Mouse (Mus musculus): ENCODE data around the gene Wipi2. TPM values are rescaled to one million over a fixed set of nuclear protein-coding genes. Genes with fewer than 3 reads are reported as not detected.

Gene Wipi2
- total and polyA plus RNA-seq, 3 experiments, result 38.6 to 74.7 (median 53.6) TPM

DNA sequence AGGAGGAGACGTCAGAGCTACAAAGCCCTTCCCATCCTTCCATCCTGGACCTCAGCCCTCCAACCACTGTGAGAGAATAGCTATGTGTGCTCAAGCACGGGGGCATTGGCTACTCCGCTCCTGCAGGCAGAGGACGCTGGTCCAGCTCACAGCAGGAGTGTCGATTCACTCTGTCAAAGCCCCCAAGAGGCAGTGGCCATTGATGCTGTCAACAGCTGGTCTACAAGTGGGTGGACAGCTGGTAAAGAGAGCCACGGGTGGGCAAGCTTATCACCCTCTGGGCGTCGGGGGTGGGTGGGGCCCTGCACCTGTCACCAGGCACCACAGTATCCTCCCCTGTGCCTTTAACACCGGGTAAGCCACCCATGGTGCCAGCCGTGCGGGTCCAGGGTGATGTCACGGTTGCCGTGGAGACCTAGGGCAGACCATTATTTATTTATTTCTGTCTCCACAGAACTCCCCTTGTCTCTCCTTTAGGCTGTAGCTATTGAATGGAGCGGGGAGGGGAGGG, 43.8 kb upstream of the Wipi2 start:
- Histone ChIP-seq H3K4me3 (ENCODE audit: control insufficient read depth in 1 of 2, insufficient read depth in 1 of 2, low read depth in 2 of 2, low read length in 2 of 2) (no peak overlapping the region), H3K79me2 (ENCODE audit: control insufficient read depth, insufficient read depth, low read length, poor library complexity) (no peaks in the 10 kb centered on the region), H3K4me1 (ENCODE audit: control insufficient read depth in 1 of 2, insufficient read depth in 2 of 2, low read length in 2 of 2) (no peaks in the 10 kb centered on the region), H3K36me3 (ENCODE audit: control insufficient read depth in 1 of 2, insufficient read depth in 2 of 2, low read length in 2 of 2) (no peaks in the 10 kb centered on the region), H3K9me3 (replicated peaks; ENCODE audit: insufficient read depth, low read length) (no peaks in the 10 kb centered on the region), H3K27ac (ENCODE audit: control insufficient read depth, low read depth, low read length) (no peak overlapping the region), H3K27me3 (ENCODE audit: control insufficient read depth in 1 of 2, insufficient read depth in 2 of 2, low read length in 2 of 2) (no peaks in the 10 kb centered on the region), H3K9ac (ENCODE audit: control insufficient read depth, low read depth, low read length, poor library complexity, severe bottlenecking) (no peak overlapping the region)
- no peak for DNase-seq (ENCODE audit: low read depth, low spot score)
- no peak for TF ChIP-seq MYC (IDR thresholded peaks at IDR 0.05; ENCODE audit: low read depth, low read length)
- TF ChIP-seq SMC3 (IDR thresholded peaks at IDR 0.05; ENCODE audit: low read depth, low read length), result no peak
- no peak for TF ChIP-seq MXI1 (IDR thresholded peaks at IDR 0.05; ENCODE audit: low read depth, low read length)
- TF ChIP-seq TCF12 (IDR thresholded peaks at IDR 0.05; ENCODE audit: low read depth, low read length), result no peak
- no peak for TF ChIP-seq HCFC1 (IDR thresholded peaks at IDR 0.05; ENCODE audit: low read depth, low read length)
- no peak for TF ChIP-seq USF1 (IDR thresholded peaks at IDR 0.05; ENCODE audit: low read depth, low read length)
- TF ChIP-seq ZMIZ1 (IDR thresholded peaks at IDR 0.05; ENCODE audit: low read depth, low read length), result no peak
- no peak for TF ChIP-seq EP300 (IDR thresholded peaks at IDR 0.05; ENCODE audit: low read depth in 1 of 2, low read length in 2 of 2)
- no peak for TF ChIP-seq MYB (IDR thresholded peaks at IDR 0.05; ENCODE audit: low read depth, low read length)
- TF ChIP-seq MAFK (IDR thresholded peaks at IDR 0.05; ENCODE audit: borderline replicate concordance, low read depth, low read length), result no peak
- no peak for TF ChIP-seq NRF1 (IDR thresholded peaks at IDR 0.05; ENCODE audit: insufficient read depth, low read depth, low read length, poor library complexity, severe bottlenecking)
- TF ChIP-seq MAZ (IDR thresholded peaks at IDR 0.05; ENCODE audit: low read depth, low read length), result no peak
- TF ChIP-seq ZC3H11A (IDR thresholded peaks at IDR 0.05; ENCODE audit: low read depth, low read length), result no peak

GRCm38 (mm10) chr5:142590953-142591616, 36.4 kb upstream of the Wipi2 start:
- no peak overlapping the region for H3K27ac ChIP-seq (ENCODE audit: control insufficient read depth, low read depth, low read length)
- H3K79me2 ChIP-seq (ENCODE audit: control insufficient read depth, insufficient read depth, low read length, poor library complexity), result no peaks in the 10 kb centered on the region
- H3K9me3 ChIP-seq (replicated peaks; ENCODE audit: insufficient read depth, low read length), result no peaks in the 10 kb centered on the region
- DNase-seq (ENCODE audit: low read depth, low spot score), result no peak
- H3K36me3 ChIP-seq (ENCODE audit: control insufficient read depth in 1 of 2, insufficient read depth in 2 of 2, low read length in 2 of 2), result no peaks in the 10 kb centered on the region
- no peaks in the 10 kb centered on the region for H3K4me1 ChIP-seq (ENCODE audit: control insufficient read depth in 1 of 2, insufficient read depth in 2 of 2, low read length in 2 of 2)
- no peak overlapping the region for H3K4me3 ChIP-seq (ENCODE audit: control insufficient read depth in 1 of 2, insufficient read depth in 1 of 2, low read depth in 2 of 2, low read length in 2 of 2)
- no peaks in the 10 kb centered on the region for H3K27me3 ChIP-seq (ENCODE audit: control insufficient read depth in 1 of 2, insufficient read depth in 2 of 2, low read length in 2 of 2)
- no peak overlapping the region for H3K9ac ChIP-seq (ENCODE audit: control insufficient read depth, low read depth, low read length, poor library complexity, severe bottlenecking)
- TF ChIP-seq USF1 (IDR thresholded peaks at IDR 0.05; ENCODE audit: low read depth, low read length) (no peak), RCOR1 (IDR thresholded peaks at IDR 0.05; ENCODE audit: low read depth, low read length) (no peak), TCF12 (IDR thresholded peaks at IDR 0.05; ENCODE audit: low read depth, low read length) (no peak), ZC3H11A (IDR thresholded peaks at IDR 0.05; ENCODE audit: low read depth, low read length) (no peak), ELF1 (IDR thresholded peaks at IDR 0.05; ENCODE audit: low read depth, low read length) (no peak)

All from MEL (cell line).